Mouse (Mus musculus) forebrain, embryonic 14.5 days (tissue): ENCODE measurements around the gene Rrp1b. TPM values are rescaled to one million over a fixed set of nuclear protein-coding genes. Genes with fewer than 3 reads are reported as not detected.

Experiments used
- ATAC-seq: fragments of 200-750 bp; cut with Nextera tagmentation; 2 replicates; pipeline ENCODE4 v1.8.0; 2017; ENCODE audit warnings: mild to moderate bottlenecking, moderate library complexity
- DNase-seq: peaks from one replicate; pipeline ENCODE4 v3.0.0-alpha.2; 2015; ENCODE audit warnings: low spot score
- H3K27ac ChIP-seq: fragments of 300-500 bp; sonication (generic); 2 replicates; pipeline ENCODE4 v1.5.1; 2014; ENCODE audit warnings: low read depth, mild to moderate bottlenecking, control low read depth, low read length, moderate library complexity
- H3K27me3 ChIP-seq: fragments of 300-500 bp; sonication (generic); replicated peaks from 2 replicates; pipeline ENCODE4 v1.6.1; 2014; ENCODE audit warnings: low read length, control low read depth, mixed read lengths; ENCODE audit not compliant: control insufficient read depth, insufficient read depth
- H3K36me3 ChIP-seq: fragments of 300-500 bp; sonication (generic); 2 replicates; pipeline ENCODE4 v1.6.1; 2014; ENCODE audit warnings: low read length, control low read depth; ENCODE audit not compliant: control insufficient read depth, insufficient read depth
- H3K4me1 ChIP-seq: fragments of 300-500 bp; sonication (generic); 2 replicates; pipeline ENCODE4 v1.6.1; 2014; ENCODE audit warnings: antibody characterized with exemption, low read length, control low read depth; ENCODE audit not compliant: control insufficient read depth, insufficient read depth
- H3K4me2 ChIP-seq: fragments of 300-500 bp; sonication (generic); 2 replicates; pipeline ENCODE4 v1.6.1; 2014; ENCODE audit warnings: mild to moderate bottlenecking, control low read depth, low read length
- H3K4me3 ChIP-seq: fragments of 300-500 bp; sonication (generic); 2 replicates; pipeline ENCODE4 v1.5.1; 2014; ENCODE audit warnings: low read depth, low read length, control low read depth
- H3K9ac ChIP-seq: fragments of 300-500 bp; sonication (generic); 2 replicates; pipeline ENCODE4 v1.6.1; 2014; ENCODE audit warnings: mild to moderate bottlenecking, low read length, control low read depth, moderate library complexity
- H3K9me3 ChIP-seq: fragments of 300-500 bp; sonication (generic); replicated peaks from 2 replicates; pipeline ENCODE4 v1.6.1; 2016; ENCODE audit warnings: low read length, control low read depth, mixed read lengths; ENCODE audit not compliant: control insufficient read depth
- WGBS: fragments of 180-500 bp; shearing (Covaris S2); extraction: QIAGEN DNeasy Blood & Tissue Kit; methylation state at CpG from one replicate; pipeline ENCODE4 v1.1.7; 2014; 5-methylcytosine and 5-hydroxymethylcytosine counted together
- polyA plus RNA-seq: library from polyadenylated mRNA; unstranded; fragments of >200 nt; fragmentation: Nextera tagmentation; extraction: Ambion mirVana; gene quantifications from 2 replicates; pipeline ENCODE4 v1.2.1, GENCODE M21; 2014

Rrp1b gene
- polyA plus RNA-seq, 1 experiment from 2014 or later, result 29.5 TPM

DNA sequence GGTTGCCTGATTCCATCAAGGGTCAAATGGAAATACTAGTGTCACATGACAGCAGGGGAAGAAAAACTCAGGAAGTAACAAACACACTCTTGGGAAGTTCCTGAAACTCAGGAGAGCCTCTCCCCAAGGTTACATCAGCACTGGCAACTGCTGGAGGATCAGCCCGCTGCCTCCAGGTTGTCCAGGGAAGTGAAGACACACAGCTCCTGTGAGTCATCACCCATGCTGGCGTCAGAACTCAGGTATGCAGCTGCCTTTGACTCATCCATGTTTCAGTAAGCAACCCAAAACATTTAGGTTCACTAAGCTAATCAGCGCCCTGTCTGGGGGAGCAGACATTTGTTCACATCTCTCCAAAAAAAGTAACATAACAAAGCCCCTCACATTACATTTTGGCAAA, 32.6 kb upstream of the Rrp1b start:
- Histone ChIP-seq H3K4me1 (no peaks in the 10 kb centered on the region), H3K4me3 (no peak overlapping the region), H3K4me2 (no peak overlapping the region), H3K9me3 (no peaks in the 10 kb centered on the region), H3K27ac (no peak overlapping the region), H3K36me3 (no peaks in the 10 kb centered on the region), H3K27me3 (no peaks in the 10 kb centered on the region), H3K9ac (no peak overlapping the region)
- ATAC-seq (no peak), DNase-seq (no peak)
- WGBS, result 90% methylated on average over 3 of the region's 3 CpGs

DNA sequence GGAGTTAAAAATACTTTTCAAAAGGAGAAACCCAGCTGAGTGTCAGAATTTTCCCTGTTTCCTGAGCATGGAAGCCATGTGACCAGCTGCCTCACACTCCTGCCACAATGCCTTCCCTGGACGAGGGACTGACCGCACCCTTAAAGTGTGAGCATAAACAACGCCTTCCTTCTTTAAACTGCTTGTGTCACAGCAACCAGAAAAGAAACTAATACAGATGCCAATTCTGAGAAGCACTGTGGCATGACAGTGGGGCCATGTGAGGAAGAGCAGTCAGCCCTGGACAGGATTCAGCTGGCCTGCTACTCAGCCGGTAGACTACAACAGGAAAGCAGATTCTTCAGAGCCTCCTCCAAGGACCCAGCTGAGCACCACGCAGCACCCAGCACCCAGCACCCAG, 29.1 kb upstream of the Rrp1b start:
- DNase-seq, result no peak
- Histone ChIP-seq H3K27me3 (no peaks in the 10 kb centered on the region), H3K4me1 (no peaks in the 10 kb centered on the region), H3K4me2 (no peak overlapping the region), H3K9ac (no peak overlapping the region), H3K9me3 (no peaks in the 10 kb centered on the region), H3K36me3 (no peaks in the 10 kb centered on the region), H3K27ac (no peak overlapping the region), H3K4me3 (no peak overlapping the region)
- 93% methylated on average over 5 of the region's 5 CpGs for WGBS
- ATAC-seq, result no peak

- no peak overlapping the region for H3K9ac ChIP-seq
- no peaks in the 10 kb centered on the region for H3K9me3 ChIP-seq
- no peak overlapping the region for H3K4me2 ChIP-seq
- H3K27me3 ChIP-seq, result no peaks in the 10 kb centered on the region
- 81% methylated on average over 6 of the region's 6 CpGs for WGBS
- no peak for ATAC-seq
- no peak overlapping the region for H3K27ac ChIP-seq
- DNase-seq, result no peak
- no peaks in the 10 kb centered on the region for H3K4me1 ChIP-seq
- no peaks in the 10 kb centered on the region for H3K36me3 ChIP-seq
- no peak overlapping the region for H3K4me3 ChIP-seq
Measured at GRCm38 (mm10) chr17:32011694-32012093, 24.2 kb upstream of the Rrp1b start.

GRCm38 (mm10) chr17:32012254-32012653, 23.6 kb upstream of the Rrp1b start:
- DNase-seq (no peak), ATAC-seq (no peak)
- H3K4me2 ChIP-seq, result no peak overlapping the region
- WGBS, result 57% methylated on average over 3 of the region's 3 CpGs
- no peak overlapping the region for H3K27ac ChIP-seq
- no peaks in the 10 kb centered on the region for H3K27me3 ChIP-seq
- no peaks in the 10 kb centered on the region for H3K4me1 ChIP-seq
- no peak overlapping the region for H3K9ac ChIP-seq
- H3K36me3 ChIP-seq, result no peaks in the 10 kb centered on the region
- no peak overlapping the region for H3K4me3 ChIP-seq
- no peaks in the 10 kb centered on the region for H3K9me3 ChIP-seq

GRCm38 (mm10) chr17:32013659-32014058, 22.2 kb upstream of the Rrp1b start:
- no peak for ATAC-seq

GRCm38 (mm10) chr17:32016481-32016880, 19.4 kb upstream of the Rrp1b start:
- ATAC-seq, result no peak

More at GRCm38 (mm10) chr17:32013659-32014058, 22.2 kb upstream of the Rrp1b start:
- Histone ChIP-seq H3K27me3 (no peaks in the 10 kb centered on the region), H3K9ac (no peak overlapping the region), H3K9me3 (no peaks in the 10 kb centered on the region), H3K4me2 (no peak overlapping the region), H3K4me3 (no peak overlapping the region), H3K27ac (no peak overlapping the region), H3K36me3 (no peaks in the 10 kb centered on the region), H3K4me1 (no peaks in the 10 kb centered on the region)
- DNase-seq, result no peak

GRCm38 (mm10) chr17:32018127-32018894, 17.6 kb upstream of the Rrp1b start:
- Histone ChIP-seq H3K4me3 (no peak overlapping the region), H3K4me2 (no peak overlapping the region), H3K27ac (no peak overlapping the region), H3K4me1 (no peaks in the 10 kb centered on the region), H3K9me3 (no peaks in the 10 kb centered on the region), H3K27me3 (no peaks in the 10 kb centered on the region), H3K9ac (no peak overlapping the region), H3K36me3 (no peaks in the 10 kb centered on the region)
- no peak for ATAC-seq
- no peak for DNase-seq
- WGBS, result 80% methylated on average over 5 of the region's 5 CpGs

More at GRCm38 (mm10) chr17:32016481-32016880, 19.4 kb upstream of the Rrp1b start:
- Histone ChIP-seq H3K36me3 (no peaks in the 10 kb centered on the region), H3K27ac (no peak overlapping the region), H3K4me2 (no peak overlapping the region), H3K27me3 (no peaks in the 10 kb centered on the region), H3K9me3 (no peaks in the 10 kb centered on the region), H3K4me1 (no peaks in the 10 kb centered on the region), H3K9ac (no peak overlapping the region), H3K4me3 (no peak overlapping the region)
- WGBS, result 84% methylated on average over 8 of the region's 8 CpGs
- DNase-seq, result no peak

- no peaks in the 10 kb centered on the region for H3K4me1 ChIP-seq
- 94% methylated on average over 3 of the region's 3 CpGs for WGBS
- H3K4me3 ChIP-seq, result no peak overlapping the region
- no peaks in the 10 kb centered on the region for H3K9me3 ChIP-seq
- H3K4me2 ChIP-seq, result no peak overlapping the region
- no peaks in the 10 kb centered on the region for H3K27me3 ChIP-seq
- ATAC-seq, result no peak
- H3K36me3 ChIP-seq, result no peaks in the 10 kb centered on the region
- no peak overlapping the region for H3K27ac ChIP-seq
- no peak for DNase-seq
- H3K9ac ChIP-seq, result no peak overlapping the region
Measured at GRCm38 (mm10) chr17:32021981-32022380, 13.9 kb upstream of the Rrp1b start.

DNA sequence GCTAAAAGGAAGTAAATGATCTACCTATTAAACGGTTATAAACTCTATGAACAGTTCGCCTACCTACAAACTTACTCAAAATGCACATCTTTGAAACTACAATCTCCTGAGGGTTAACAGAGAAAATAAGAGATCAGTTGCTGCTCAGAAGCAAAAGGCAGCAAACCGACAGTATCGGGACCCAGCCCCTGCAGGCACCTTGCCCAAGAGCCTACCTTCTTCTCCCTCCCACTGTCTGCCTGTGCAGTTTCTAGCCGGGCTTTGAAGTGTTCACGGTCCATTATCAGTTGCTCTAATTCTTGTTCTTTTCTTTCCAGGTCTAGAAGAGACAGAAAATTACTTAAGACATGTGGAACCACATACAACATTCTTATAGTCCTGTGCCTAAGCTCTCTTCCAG, 13.3 kb upstream of the Rrp1b start:
- H3K9me3 ChIP-seq, result no peaks in the 10 kb centered on the region
- DNase-seq (no peak), ATAC-seq (no peak)
- H3K36me3 ChIP-seq, result no peaks in the 10 kb centered on the region
- H3K4me1 ChIP-seq, result no peaks in the 10 kb centered on the region
- no peak overlapping the region for H3K4me3 ChIP-seq
- no peak overlapping the region for H3K27ac ChIP-seq
- no peaks in the 10 kb centered on the region for H3K27me3 ChIP-seq
- WGBS, result 86% methylated on average over 6 of the region's 6 CpGs
- H3K9ac ChIP-seq, result no peak overlapping the region
- H3K4me2 ChIP-seq, result no peak overlapping the region
